Mouse (Mus musculus): Measurements from ENCODE around the gene Nadk2.

DNA sequence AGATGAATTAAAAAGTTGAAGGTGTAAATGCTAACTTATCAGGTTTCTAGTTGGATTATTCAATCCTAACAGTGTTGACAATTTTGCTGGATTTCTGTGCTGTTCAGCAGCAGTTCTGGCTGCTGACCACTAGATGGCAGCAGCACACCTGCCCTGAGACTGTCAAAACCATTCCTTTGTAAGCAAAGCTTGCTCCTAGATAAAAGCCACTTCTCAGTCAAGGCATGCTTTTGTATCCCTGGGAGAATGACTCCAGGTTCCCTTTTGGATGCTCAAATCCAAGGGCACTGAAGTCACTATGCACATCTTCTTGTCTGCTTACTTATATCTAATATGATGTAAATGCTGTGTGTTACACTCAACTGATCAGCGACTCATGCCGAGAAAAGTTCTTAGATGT lies 49.0 kb downstream of the Nadk2 start:
- TF ChIP-seq CTCF (conservative IDR thresholded peaks at IDR 0.05; ENCODE audit: low read length) (peak; percentile 99), POU5F1 (IDR thresholded peaks at IDR 0.05; ENCODE audit: borderline replicate concordance, low read length) (no peak)
